Mouse (Mus musculus) cerebellum, adult 9-11 months (tissue): ENCODE results near the gene Vapb.
A peak's percentile ranks its signal among the peaks of the same experiment; 100 is the strongest.

Source experiments
- DNase-seq: peaks from one replicate; pipeline ENCODE4 v3.0.0; 2022

The Vapb gene

GRCm38 (mm10) chr2:173738232-173738631 is 921 bp downstream of the Vapb start:
- peak; percentile 16 for DNase-seq

DNA sequence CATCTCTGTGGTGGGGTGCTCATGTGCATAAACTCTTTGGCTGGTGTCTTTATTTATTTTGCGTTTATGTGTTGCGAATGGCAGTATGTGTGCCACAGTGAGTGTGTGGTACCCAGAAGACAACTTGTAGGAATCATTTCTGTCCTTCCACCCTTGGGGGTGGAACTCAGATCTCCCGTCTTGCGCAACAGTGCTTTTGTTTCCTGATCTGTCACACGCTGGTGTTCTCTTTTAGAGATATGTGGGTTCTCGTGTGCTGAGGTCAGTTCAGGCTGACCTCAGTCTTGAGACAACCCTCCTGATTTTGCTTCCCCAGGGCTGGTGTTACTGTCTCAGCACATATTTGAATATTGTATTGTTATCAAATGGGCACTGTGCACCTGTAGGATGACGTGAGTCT is 1.8 kb downstream of the Vapb start:
- no peak for DNase-seq

GRCm38 (mm10) chr2:173742090-173742489 is 4.8 kb downstream of the Vapb start:
- DNase-seq = no peak

- DNase-seq = no peak
Observed at GRCm38 (mm10) chr2:173742744-173743143, 5.4 kb downstream of the Vapb start.

GRCm38 (mm10) chr2:173744070-173744815 is 6.9 kb downstream of the Vapb start:
- no peak for DNase-seq

DNA sequence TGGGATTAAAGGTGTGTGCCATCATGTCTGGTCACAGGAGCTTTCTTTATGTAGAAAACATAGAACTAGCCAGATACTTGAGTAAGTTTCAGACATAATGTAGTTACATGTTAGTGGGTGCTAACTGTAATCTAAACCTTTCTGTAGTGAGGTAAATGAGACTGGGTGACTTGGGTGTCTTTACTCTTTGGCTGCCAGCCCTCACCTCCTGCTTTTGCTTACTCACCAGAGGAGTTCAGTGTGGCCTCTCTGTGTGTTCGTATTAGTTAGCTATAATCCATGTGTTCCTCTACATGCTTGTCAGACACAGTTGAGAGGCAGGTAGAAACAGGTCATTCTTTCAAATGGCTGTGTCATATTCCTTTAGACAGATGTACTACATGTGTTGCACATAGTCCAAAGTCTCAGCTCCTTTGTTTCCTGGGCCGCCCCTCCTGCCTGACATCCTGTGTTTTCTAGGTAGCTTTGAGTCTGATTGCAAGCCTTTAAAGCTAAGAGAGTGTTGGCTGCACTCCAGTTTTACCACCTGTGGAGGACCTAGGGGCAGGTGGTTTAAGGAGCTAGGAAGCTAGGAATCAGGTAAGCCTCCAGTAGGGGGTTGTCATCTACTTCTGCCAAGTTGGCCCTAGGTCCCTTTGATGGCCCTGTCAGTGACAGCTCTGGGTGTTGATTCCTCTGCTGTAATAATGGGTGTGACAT is 11.8 kb downstream of the Vapb start:
- DNase-seq = peak; percentile 28

DNA sequence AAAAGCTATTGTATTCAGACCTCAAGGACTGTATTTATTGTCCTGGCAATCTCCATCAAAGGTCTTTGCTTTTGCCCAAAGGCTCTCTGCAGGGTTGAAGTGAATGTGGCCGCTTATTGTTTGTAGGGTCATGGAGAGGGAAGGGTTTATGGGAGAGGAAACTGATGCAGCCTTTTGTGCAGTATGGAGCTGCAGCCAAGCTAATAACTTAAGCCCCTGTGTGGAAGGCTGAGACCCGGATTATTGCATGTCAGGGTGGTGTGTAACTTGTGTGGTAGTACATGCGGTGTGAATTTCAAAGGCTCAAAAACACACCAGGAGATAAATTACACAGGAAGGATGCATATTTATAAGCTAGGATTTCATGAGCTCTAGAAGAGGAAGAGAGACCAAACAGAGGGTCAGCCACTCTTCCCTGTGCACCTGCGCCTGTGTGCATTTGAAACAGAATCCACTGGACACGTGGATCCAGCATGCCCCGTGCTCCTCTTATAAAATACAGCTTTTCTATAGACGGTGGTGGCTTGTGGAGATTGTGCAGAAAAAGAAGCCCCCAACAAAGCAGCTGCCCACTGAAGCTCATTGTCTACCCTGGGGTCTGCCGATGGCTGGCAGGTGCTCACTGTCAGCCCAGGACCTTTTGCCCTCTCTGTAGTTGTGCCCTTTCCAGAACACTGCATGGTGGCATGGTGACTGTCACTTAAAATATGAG is 18.3 kb downstream of the Vapb start:
- no peak for DNase-seq

GRCm38 (mm10) chr2:173757624-173758155 is 20.4 kb downstream of the Vapb start:
- no peak for DNase-seq

- DNase-seq = no peak
Observed at GRCm38 (mm10) chr2:173760607-173761006, 23.3 kb downstream of the Vapb start.

- no peak for DNase-seq
Observed at GRCm38 (mm10) chr2:173764629-173765028, 27.3 kb downstream of the Vapb start.

- DNase-seq = no peak
Observed at GRCm38 (mm10) chr2:173767959-173768595, 30.8 kb downstream of the Vapb start.

GRCm38 (mm10) chr2:173769183-173769582 is 31.9 kb downstream of the Vapb start:
- no peak for DNase-seq

GRCm38 (mm10) chr2:173770620-173771019 is 33.3 kb downstream of the Vapb start:
- DNase-seq = no peak

- no peak for DNase-seq
Observed at GRCm38 (mm10) chr2:173771706-173772105, 34.4 kb downstream of the Vapb start.

GRCm38 (mm10) chr2:173775556-173775955 is 38.2 kb downstream of the Vapb start:
- DNase-seq = no peak

- no peak for DNase-seq
Observed at GRCm38 (mm10) chr2:173776108-173776507, 38.8 kb downstream of the Vapb start.

GRCm38 (mm10) chr2:173780931-173781330 is 43.6 kb downstream of the Vapb start:
- DNase-seq = no peak

DNA sequence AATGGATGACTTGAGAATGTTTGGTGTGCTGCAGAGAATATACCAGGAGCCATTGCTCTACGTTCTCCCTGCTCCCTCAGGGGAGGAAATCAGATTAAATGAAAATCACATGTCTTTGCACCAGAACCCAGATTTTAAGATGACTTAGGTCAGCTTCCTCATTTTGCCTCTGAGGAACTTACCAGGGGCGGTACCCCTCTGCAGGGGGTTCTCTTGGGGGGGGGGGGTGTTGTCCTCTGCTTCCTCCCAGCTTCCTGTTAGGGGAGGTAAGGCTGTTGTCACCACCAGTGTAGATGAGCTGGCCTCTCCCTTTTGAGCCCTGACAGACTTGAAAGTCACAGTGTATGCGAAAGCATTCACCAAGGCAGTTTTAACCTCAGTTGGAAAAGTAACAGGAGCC is 47.1 kb downstream of the Vapb start:
- no peak for DNase-seq

GRCm38 (mm10) chr2:173784884-173785283 is 47.6 kb downstream of the Vapb start:
- no peak for DNase-seq

DNA sequence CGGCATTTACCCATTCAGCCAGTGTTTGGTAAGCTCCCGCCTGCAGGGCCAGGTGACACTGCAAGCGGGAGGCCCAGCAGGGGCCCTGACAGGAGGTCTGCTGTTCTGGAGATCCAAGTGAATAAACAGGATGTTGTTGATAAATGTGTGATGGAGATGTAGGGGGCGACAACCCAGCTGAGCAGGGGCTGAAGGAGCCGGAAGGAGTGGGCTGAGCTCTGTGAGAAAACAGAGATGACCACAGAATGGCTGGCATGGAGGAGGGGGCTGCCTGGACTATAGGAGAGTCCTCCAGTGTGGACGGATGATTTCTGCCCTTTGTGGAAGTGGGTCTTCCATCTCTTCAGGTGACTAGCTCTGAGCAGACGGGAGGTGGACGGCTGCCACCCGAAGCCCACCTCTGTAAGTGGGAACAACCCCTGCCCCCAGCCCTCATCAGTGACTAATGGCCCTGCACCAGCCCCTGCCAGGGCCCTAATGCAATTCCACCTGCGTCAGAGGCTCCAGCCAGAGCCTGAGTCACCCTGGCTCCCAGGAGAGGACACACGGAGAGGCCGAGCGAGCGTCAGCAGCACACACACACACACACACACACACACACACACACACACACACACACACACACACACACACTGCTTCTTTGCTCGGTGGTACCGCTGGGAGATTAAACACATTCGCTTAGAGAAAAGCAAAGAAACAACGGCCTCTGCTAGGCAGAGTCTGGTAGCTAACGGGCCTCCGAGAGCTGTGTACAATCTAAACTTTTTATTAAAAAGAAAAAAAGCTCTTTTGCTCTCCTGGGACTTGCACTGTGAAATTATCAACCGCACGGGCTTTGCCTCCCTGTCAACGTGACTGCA is 52.9 kb downstream of the Vapb start:
- no peak for DNase-seq

GRCm38 (mm10) chr2:173791904-173792757 is 54.8 kb downstream of the Vapb start:
- no peak for DNase-seq
